Mouse (Mus musculus) T-helper 17 cell (primary cell): ENCODE data around the gene Dpf1.

Experiments
- in situ Hi-C, 2 experiments: fragments of 300-600 bp; cut with MboI, MseI; formaldehyde crosslinking; loops; 1 replicate in 1 of 2; 2 replicates in 1 of 2; pipeline ENCODE4 v1.15.1; 2025; ENCODE audit warnings: high pct_unique_total_duplicates in 2 of 2

Gene Dpf1

GRCm38 (mm10) chr7:29338984-29339679 is 35.4 kb downstream of the Dpf1 start:
- in situ Hi-C loops: loop anchor here in 1 of 2 experiments (10.0 kb wide), 1 partner anchor 1064 kb away; the partner anchor contains the start of gene Eid2b

- in situ Hi-C loops: no loop called here
These were observed 36.5 kb downstream of the Dpf1 start for GRCm38 (mm10) chr7:29340247-29340646.

GRCm38 (mm10) chr7:29340838-29341237 is 37.1 kb downstream of the Dpf1 start:
- in situ Hi-C loops: no loop called here

GRCm38 (mm10) chr7:29341722-29342121 is 38.0 kb downstream of the Dpf1 start:
- in situ Hi-C loops: no loop called here

GRCm38 (mm10) chr7:29342489-29343092 is 38.8 kb downstream of the Dpf1 start:
- in situ Hi-C loops: no loop called here

- in situ Hi-C loops: no loop called here
These were observed 40.0 kb downstream of the Dpf1 start for GRCm38 (mm10) chr7:29343746-29344145.

- in situ Hi-C loops: no loop called here
These were observed 41.8 kb downstream of the Dpf1 start for GRCm38 (mm10) chr7:29345534-29345933.

- in situ Hi-C loops: no loop called here
These were observed 42.5 kb downstream of the Dpf1 start for GRCm38 (mm10) chr7:29346212-29346611.

- in situ Hi-C loops: no loop called here
These were observed 46.7 kb downstream of the Dpf1 start for GRCm38 (mm10) chr7:29350489-29350888.

GRCm38 (mm10) chr7:29352246-29352645 is 48.5 kb downstream of the Dpf1 start:
- in situ Hi-C loops: no loop called here

GRCm38 (mm10) chr7:29354161-29354560 is 50.4 kb downstream of the Dpf1 start:
- in situ Hi-C loops: no loop called here

- in situ Hi-C loops: no loop called here
These were observed 51.7 kb downstream of the Dpf1 start for GRCm38 (mm10) chr7:29355406-29355805.

- in situ Hi-C loops: loop anchor here in 1 of 2 experiments (10.0 kb wide), 1 partner anchor 267 kb away; no protein-coding TSS in a partner anchor
These were observed 57.7 kb downstream of the Dpf1 start for GRCm38 (mm10) chr7:29361497-29361896.

GRCm38 (mm10) chr7:29364052-29364451 is 60.3 kb downstream of the Dpf1 start:
- in situ Hi-C loops: loop anchor here in 1 of 2 experiments (10.0 kb wide), 1 partner anchor 269 kb away; no protein-coding TSS in a partner anchor

- in situ Hi-C loops: loop anchor here in 1 of 2 experiments (10.0 kb wide), 1 partner anchor 273 kb away; no protein-coding TSS in a partner anchor
These were observed 63.6 kb downstream of the Dpf1 start for GRCm38 (mm10) chr7:29367166-29368003.
